Mouse (Mus musculus) layer of hippocampus, adult 18-20 months (tissue): Measurements from ENCODE around the gene Mapk1ip1. TPM values are rescaled to one million over a fixed set of nuclear protein-coding genes. Genes with fewer than 3 reads are reported as not detected.

Experiments
- DNase-seq, 2 experiments: peaks; one replicate each; pipeline ENCODE4 v3.0.0; 2022; ENCODE audit warnings: low spot score in 2 of 2
- long read RNA-seq: library from polyadenylated mRNA; stranded (forward); transcript quantifications from one replicate; pipeline ENCODE4 v2.0.0, GENCODE M21; 2021
- total RNA-seq, 2 experiments: library from RNA; stranded (reverse); gene quantifications; 2 replicates each; pipeline ENCODE4 v1.2.3; 2021

Mapk1ip1 gene
- total RNA-seq: 10 to 100 TPM; 40.7 to 41.7 TPM
- long read RNA-seq, transcript Mapk1ip1-201 (2 exons, 1,502 nt): major isoform, 27 of 37 reads
- long read RNA-seq, partial matches to known transcripts: 0 of 37 reads
- long read RNA-seq, other reads (novel, unspliced or antisense): 8 of 37 reads

GRCm38 (mm10) chr7:138845544-138846391 lies at the start of gene Mapk1ip1, which contains the start of gene Ppp2r2d:
TSS of gene Mapk1ip1 (minus strand) at chr7:138846273.
TSS of gene Ppp2r2d (plus strand) at chr7:138846079.
- DNase-seq: peak; percentile 94 to 95

GRCm38 (mm10) chr7:138885365-138886289 lies 39.6 kb upstream of the Mapk1ip1 start:
- no peak for DNase-seq

- DNase-seq: no peak
Measured at GRCm38 (mm10) chr7:138883724-138884123, 37.7 kb upstream of the Mapk1ip1 start.

- no peak for DNase-seq
Measured at GRCm38 (mm10) chr7:138875031-138875430, 29.0 kb upstream of the Mapk1ip1 start.

GRCm38 (mm10) chr7:138872956-138873355 lies 26.9 kb upstream of the Mapk1ip1 start:
- no peak for DNase-seq

GRCm38 (mm10) chr7:138868316-138868715 lies 22.2 kb upstream of the Mapk1ip1 start:
- no peak for DNase-seq

GRCm38 (mm10) chr7:138867286-138867685 lies 21.2 kb upstream of the Mapk1ip1 start:
- no peak for DNase-seq

GRCm38 (mm10) chr7:138864776-138865175 lies 18.7 kb upstream of the Mapk1ip1 start:
- DNase-seq: no peak

- DNase-seq: no peak
Measured at GRCm38 (mm10) chr7:138863950-138864572, 18.0 kb upstream of the Mapk1ip1 start.

GRCm38 (mm10) chr7:138856670-138857069 lies 10.6 kb upstream of the Mapk1ip1 start:
- no peak for DNase-seq

- no peak for DNase-seq
Measured at GRCm38 (mm10) chr7:138854201-138854600, 8.1 kb upstream of the Mapk1ip1 start.

GRCm38 (mm10) chr7:138853417-138854031 lies 7.5 kb upstream of the Mapk1ip1 start:
- DNase-seq: no peak

GRCm38 (mm10) chr7:138850083-138850482 lies 4.0 kb upstream of the Mapk1ip1 start:
- DNase-seq: no peak

GRCm38 (mm10) chr7:138848028-138848920 lies 2.2 kb upstream of the Mapk1ip1 start:
- no peak for DNase-seq

- no peak for DNase-seq
Measured at GRCm38 (mm10) chr7:138847316-138848027, 1.4 kb upstream of the Mapk1ip1 start.

- peak in 1 of 2 experiments; percentile 30 for DNase-seq
Measured at GRCm38 (mm10) chr7:138846502-138846991, 474 bp upstream of the Mapk1ip1 start.

GRCm38 (mm10) chr7:138845111-138845510 lies 962 bp downstream of the Mapk1ip1 start:
- DNase-seq: no peak

GRCm38 (mm10) chr7:138843421-138843820 lies 2.7 kb downstream of the Mapk1ip1 start:
- DNase-seq: no peak
